Mouse (Mus musculus): ENCODE measurements around the gene Cys1.

DNA sequence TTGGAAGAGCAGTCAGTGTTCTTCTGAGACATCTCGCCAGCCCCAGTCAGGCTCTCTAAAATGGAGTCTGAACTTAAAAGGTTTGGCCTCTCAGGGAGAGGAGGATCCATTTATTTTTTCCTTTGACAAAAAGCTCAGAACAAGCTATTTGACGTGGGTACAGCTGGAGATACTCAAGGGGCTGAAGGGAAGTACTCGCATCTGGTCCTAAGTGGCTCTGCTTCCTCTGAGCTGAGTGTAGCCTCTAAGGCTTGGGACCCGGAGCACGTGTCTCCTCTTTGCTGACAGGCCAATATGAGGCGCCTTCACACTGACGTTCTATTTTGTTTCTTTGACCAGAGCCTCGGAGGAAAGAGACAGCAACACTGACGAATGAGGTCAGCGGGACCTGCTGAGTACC, 18.0 kb upstream of the Cys1 start:
- TF ChIP-seq CTCF (IDR thresholded peaks at IDR 0.05) (no peak), EP300 (IDR thresholded peaks at IDR 0.05) (no peak)

Measured in lung, postnatal 0 days (tissue).